Mouse (Mus musculus) layer of hippocampus, adult 11-12 months (tissue): ENCODE measurements around the gene Gm11992.

Experiments
- DNase-seq: peaks from one replicate; pipeline ENCODE4 v3.0.0; 2022; ENCODE audit warnings: low spot score

Gm11992 gene

GRCm38 (mm10) chr11:9116121-9116520 lies 67.7 kb downstream of the Gm11992 start:
- no peak for DNase-seq

GRCm38 (mm10) chr11:9116916-9117315 lies 68.5 kb downstream of the Gm11992 start:
- no peak for DNase-seq

DNA sequence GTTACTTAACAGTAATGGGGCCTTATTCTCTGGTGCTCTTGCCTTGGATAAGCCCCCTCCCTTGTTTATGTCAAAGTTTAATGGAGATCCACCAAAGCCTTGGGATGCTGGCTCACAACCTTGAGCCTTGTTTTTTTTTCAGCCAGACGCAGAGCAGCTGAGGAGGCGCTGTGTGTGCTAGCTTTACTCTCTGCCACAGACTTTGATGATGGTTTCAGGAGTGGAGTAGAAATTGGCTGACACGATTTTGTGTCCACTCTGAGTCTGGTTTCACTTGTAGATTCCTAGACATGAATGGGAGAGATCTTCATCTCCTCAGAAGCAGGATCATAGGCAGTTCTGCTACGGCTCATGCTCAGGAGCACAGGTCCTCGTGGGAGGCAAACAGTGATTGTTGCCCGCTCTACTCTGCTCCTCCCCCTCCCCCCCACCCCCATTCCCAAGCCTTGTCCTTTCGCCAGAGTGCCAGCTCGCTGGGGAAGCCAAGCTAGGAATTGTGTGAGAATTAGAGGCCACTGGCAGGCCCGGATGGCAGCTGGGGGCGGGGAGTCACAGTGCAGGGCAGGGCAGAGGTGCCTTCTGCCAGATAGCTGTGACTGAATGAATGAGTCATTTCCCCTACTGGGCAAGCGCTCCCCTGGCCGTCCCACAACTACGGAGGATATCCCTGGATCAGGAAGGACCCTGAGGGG lies 69.1 kb downstream of the Gm11992 start:
- DNase-seq: no peak

- no peak for DNase-seq
These were observed 69.6 kb downstream of the Gm11992 start, which contains the start of gene Upp1 for GRCm38 (mm10) chr11:9118050-9118420. Gene Upp1 (plus strand): TSS chr11:9118103.

DNA sequence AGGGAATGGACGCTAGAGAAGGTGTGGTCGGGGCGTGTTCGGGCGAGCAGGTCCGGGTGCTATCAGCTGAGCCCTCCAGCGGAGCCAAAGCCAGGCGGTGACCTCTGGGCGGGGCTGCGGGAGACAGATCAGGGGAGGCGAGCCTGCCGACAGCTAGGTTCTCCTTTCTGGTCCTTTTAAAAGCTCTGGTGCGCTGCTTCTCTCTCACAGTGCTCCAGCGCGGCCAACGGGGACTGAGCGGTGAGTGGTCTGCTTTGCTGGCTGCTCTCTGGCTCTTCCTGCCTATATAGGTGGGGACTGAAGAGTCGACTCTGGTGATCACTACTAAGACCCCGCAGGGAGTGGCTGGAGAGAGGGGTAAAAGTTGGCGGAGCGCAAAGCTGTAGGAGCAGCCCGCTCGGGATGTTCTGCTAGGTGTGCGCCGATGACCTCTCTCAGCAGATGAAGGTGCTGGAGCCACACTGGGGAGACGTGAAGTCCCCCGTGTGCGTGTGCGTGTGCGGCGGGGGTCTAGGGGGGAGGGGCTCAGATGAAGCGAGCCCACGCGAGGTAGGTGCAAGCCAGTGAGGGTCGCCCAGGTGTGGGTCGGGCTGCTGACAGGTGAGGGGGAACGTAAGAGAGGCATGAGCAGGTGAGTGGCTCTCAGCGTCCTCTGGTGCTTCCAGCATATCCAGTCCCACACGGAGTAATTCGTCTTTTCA lies 70.2 kb downstream of the Gm11992 start:
- no peak for DNase-seq
